In the genomic region with DNA sequence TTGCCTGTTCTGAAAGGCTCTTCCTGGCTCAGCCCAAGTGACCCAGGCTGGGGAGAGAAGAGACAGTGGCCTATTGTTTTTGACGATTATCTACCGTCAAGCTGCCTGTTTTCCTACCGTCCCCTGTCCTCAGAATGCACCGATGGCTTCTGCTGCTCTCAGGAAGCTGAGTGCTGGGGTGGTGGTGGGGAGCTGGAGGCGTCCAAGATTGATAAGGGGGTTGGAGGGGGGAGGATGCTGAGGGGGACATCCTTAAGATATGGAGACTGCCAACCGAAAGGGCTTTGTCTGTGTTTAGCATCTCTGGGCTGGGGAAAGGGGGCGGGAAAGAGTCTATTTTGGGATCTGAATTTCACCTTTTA, we compare ENCODE assay signal across 10 mouse cellular contexts. TPM values are rescaled to one million over a fixed set of nuclear protein-coding genes. Genes with fewer than 3 reads are reported as not detected.
DNase-seq lines count a peak whose midpoint lies in the region; ATAC-seq and TF ChIP-seq lines count a peak whose summit lies in the region.
"Had no signal": no experiment of that assay in that cellular context is flagged by ENCODE, and none has a peak within 500 bp of the region (broad histone marks: within the 10 kb centered on the region; RNA-seq: fewer than 3 reads in every experiment).

No protein-coding gene starts in this region.

- 0 out of 2 replicates have a peak, but pooled peaks cover 3% of the 10 kb centered on the region for H3K27me3 ChIP-seq in kidney, postnatal 0 days (ENCODE audit: insufficient read depth, low read length)
- no peaks in the 10 kb centered on the region; the same call in 1 of the 2 replicates for H3K27me3 ChIP-seq in embryonic facial prominence, embryonic 15.5 days
- peaks cover 10% of the 10 kb centered on the region for H3K27me3 ChIP-seq in intestine, embryonic 14.5 days (replicated peaks; ENCODE audit: control insufficient read depth, insufficient read depth, low read length)
- no peaks in the 10 kb centered on the region for H3K27me3 ChIP-seq in neural tube, embryonic 12.5 days (replicated peaks)

- no peak overlapping the region for H3K4me3 ChIP-seq in kidney, postnatal 0 days (replicated peaks; ENCODE audit: low read depth, low read length)
- peak overlapping the region; percentile 96 for H3K4me3 ChIP-seq in embryonic facial prominence, embryonic 15.5 days (replicated peaks)
- H3K4me3 ChIP-seq in intestine, embryonic 14.5 days (ENCODE audit: low read depth, low read length) = peak overlapping the region; percentile 83; the same call in 1 of the 2 replicates
- peak overlapping the region; percentile 100 for H3K4me3 ChIP-seq in neural tube, embryonic 12.5 days
- H3K4me3 ChIP-seq: gastrocnemius, adult 2 months had no signal

- no peak for ATAC-seq in kidney, postnatal 0 days (replicated peaks; ENCODE audit: low FRiP score, low read depth)
- no peak for ATAC-seq in embryonic facial prominence, embryonic 15.5 days (ENCODE audit: insufficient number of reproducible peaks, low FRiP score, low TSS enrichment, low read depth)
- no peak for ATAC-seq in intestine, embryonic 14.5 days (replicated peaks; ENCODE audit: low FRiP score, low TSS enrichment, low read depth)
- no peak for ATAC-seq in neural tube, embryonic 12.5 days (ENCODE audit: low FRiP score, low read depth)
- ATAC-seq in erythroid progenitor cell, adult 5-6 weeks (replicated peaks; ENCODE audit: low FRiP score, poor library complexity, severe bottlenecking) = no peak

- H3K4me1 ChIP-seq in kidney, postnatal 0 days (replicated peaks; ENCODE audit: insufficient read depth, low read length) = peaks cover 3% of the 10 kb centered on the region; the same call in 1 of the 2 replicates
- peaks cover 71% of the 10 kb centered on the region for H3K4me1 ChIP-seq in embryonic facial prominence, embryonic 15.5 days
- peaks cover 46% of the 10 kb centered on the region for H3K4me1 ChIP-seq in intestine, embryonic 14.5 days (replicated peaks; ENCODE audit: control insufficient read depth, insufficient read depth, low read length)
- peaks cover 68% of the 10 kb centered on the region for H3K4me1 ChIP-seq in neural tube, embryonic 12.5 days

- H3K36me3 ChIP-seq in kidney, postnatal 0 days (ENCODE audit: insufficient read depth, low read length) = no peaks in the 10 kb centered on the region
- no peaks in the 10 kb centered on the region for H3K36me3 ChIP-seq in embryonic facial prominence, embryonic 15.5 days
- H3K36me3 ChIP-seq in intestine, embryonic 14.5 days (ENCODE audit: control insufficient read depth, insufficient read depth, low read length) = peaks cover 19% of the 10 kb centered on the region
- H3K36me3 ChIP-seq in neural tube, embryonic 12.5 days = peaks cover 33% of the 10 kb centered on the region

- H3K9ac ChIP-seq in kidney, postnatal 0 days (ENCODE audit: low read depth, low read length) = no peak overlapping the region
- H3K9ac ChIP-seq in embryonic facial prominence, embryonic 15.5 days = no peak overlapping the region
- H3K9ac ChIP-seq in intestine, embryonic 14.5 days (ENCODE audit: low read length) = peak overlapping the region; percentile 11; the same call in 1 of the 2 replicates
- H3K9ac ChIP-seq in neural tube, embryonic 12.5 days = peak overlapping the region; percentile 100

- peak overlapping the region; percentile 96; the same call in 1 of the 2 replicates for H3K4me2 ChIP-seq in kidney, postnatal 0 days (ENCODE audit: low read length)
- H3K4me2 ChIP-seq in embryonic facial prominence, embryonic 15.5 days (replicated peaks) = peak overlapping the region; percentile 89
- peak overlapping the region; percentile 69 for H3K4me2 ChIP-seq in intestine, embryonic 14.5 days (ENCODE audit: low read length)
- H3K4me2 ChIP-seq in neural tube, embryonic 12.5 days (replicated peaks) = peak overlapping the region; percentile 81

- no peak for TF ChIP-seq CTCF in kidney, postnatal 0 days (IDR thresholded peaks at IDR 0.05; ENCODE audit: low read depth)

- no peak for DNase-seq in kidney, postnatal 0 days (ENCODE audit: low spot score)
- DNase-seq in kidney, postnatal 14 days = no peak
- DNase-seq in intestine, embryonic 14.5 days (ENCODE audit: low spot score) = no peak
- no peak for DNase-seq in gastrocnemius, adult 18-20 months (ENCODE audit: low spot score)
- no peak for DNase-seq in cerebellum, adult 9-10 months
- DNase-seq: adrenal gland, adult 8-10 months; gastrocnemius, adult 2 months had no signal

- H3K27ac ChIP-seq in kidney, postnatal 0 days = no peak overlapping the region
- peak overlapping the region; percentile 39; the same call in 1 of the 2 replicates for H3K27ac ChIP-seq in embryonic facial prominence, embryonic 15.5 days (replicated peaks)
- 0 out of 2 replicates have a peak overlapping the region, but pooled peaks have one; percentile 6 for H3K27ac ChIP-seq in intestine, embryonic 14.5 days (ENCODE audit: low read depth)
- peak overlapping the region; percentile 99 for H3K27ac ChIP-seq in neural tube, embryonic 12.5 days
- H3K27ac ChIP-seq: gastrocnemius, adult 2 months had no signal

- WGBS in kidney, postnatal 0 days = 36% methylated on average over 7 of the region's 7 CpGs
- WGBS in embryonic facial prominence, embryonic 15.5 days = 25% methylated on average over 7 of the region's 7 CpGs
- WGBS in intestine, embryonic 14.5 days = 32% methylated on average over 7 of the region's 7 CpGs
- 17% methylated on average over 7 of the region's 7 CpGs for WGBS in neural tube, embryonic 12.5 days

- H3K9me3 ChIP-seq in kidney, postnatal 0 days (replicated peaks; ENCODE audit: low read length) = no peaks in the 10 kb centered on the region
- no peaks in the 10 kb centered on the region for H3K9me3 ChIP-seq in embryonic facial prominence, embryonic 15.5 days (replicated peaks)
- H3K9me3 ChIP-seq in intestine, embryonic 14.5 days (ENCODE audit: control insufficient read depth, low read length) = no peaks in the 10 kb centered on the region
- H3K9me3 ChIP-seq in neural tube, embryonic 12.5 days = no peaks in the 10 kb centered on the region

RNA-seq across cellular contexts. Expression of a gene that starts 2.5 kb away (rescaled TPM):
- polyA plus RNA-seq in kidney, postnatal 0 days (2015; fragmentation: Nextera tagmentation; extraction: Ambion mirVana) = 12.4 and 13.3 TPM in 2 replicates
- polyA plus RNA-seq in embryonic facial prominence, embryonic 15.5 days (2015; fragmentation: Nextera tagmentation; extraction: Ambion mirVana) = 14.1 and 19.1 TPM in 2 replicates
- polyA plus RNA-seq in intestine, embryonic 14.5 days (2014; fragmentation: Nextera tagmentation; extraction: Ambion mirVana) = 16.0 and 16.5 TPM in 2 replicates
- polyA plus RNA-seq in neural tube, embryonic 12.5 days (2016; fragmentation: Nextera tagmentation; extraction: Ambion mirVana) = 122 and 129 TPM in 2 replicates
- under 1 TPM in 1 of 2 experiments, not detected in 1; 0.57 TPM for total RNA-seq in gastrocnemius, adult 18-20 months (2021)
- not detected in 2 replicates for total RNA-seq in erythroid progenitor cell, adult 5-6 weeks (2015; ENCODE audit: low replicate concordance)
- total RNA-seq in erythroid progenitor cell, adult 5-6 weeks (2017; ENCODE audit: low replicate concordance) = not detected in 2 replicates

RNA-seq across cellular contexts. Expression of a gene that starts 34.2 kb away (rescaled TPM):
- polyA plus RNA-seq in kidney, postnatal 0 days (2015; fragmentation: Nextera tagmentation; extraction: Ambion mirVana) = 0.97 and 0.98 TPM in 2 replicates
- polyA plus RNA-seq in embryonic facial prominence, embryonic 15.5 days (2015; fragmentation: Nextera tagmentation; extraction: Ambion mirVana) = not detected in 2 replicates
- 5.0 and 6.3 TPM in 2 replicates for polyA plus RNA-seq in intestine, embryonic 14.5 days (2014; fragmentation: Nextera tagmentation; extraction: Ambion mirVana)
- polyA plus RNA-seq in neural tube, embryonic 12.5 days (2016; fragmentation: Nextera tagmentation; extraction: Ambion mirVana) = not detected in 2 replicates
- total RNA-seq in gastrocnemius, adult 18-20 months (2021) = not detected
- total RNA-seq in erythroid progenitor cell, adult 5-6 weeks (2015; ENCODE audit: low replicate concordance) = not detected in 2 replicates
- total RNA-seq in erythroid progenitor cell, adult 5-6 weeks (2017; ENCODE audit: low replicate concordance) = not detected in 2 replicates
- total RNA-seq: gastrocnemius, adult 2 months had no signal

RNA-seq across cellular contexts. Expression of a gene that starts 52.6 kb away (rescaled TPM):
- polyA plus RNA-seq in kidney, postnatal 0 days (2015; fragmentation: Nextera tagmentation; extraction: Ambion mirVana) = 19.6 and 20.2 TPM in 2 replicates
- polyA plus RNA-seq in embryonic facial prominence, embryonic 15.5 days (2015; fragmentation: Nextera tagmentation; extraction: Ambion mirVana) = 29.2 and 32.8 TPM in 2 replicates
- 15.2 and 21.5 TPM in 2 replicates for polyA plus RNA-seq in intestine, embryonic 14.5 days (2014; fragmentation: Nextera tagmentation; extraction: Ambion mirVana)
- 23.8 and 24.9 TPM in 2 replicates for polyA plus RNA-seq in neural tube, embryonic 12.5 days (2016; fragmentation: Nextera tagmentation; extraction: Ambion mirVana)
- 10 to 100 TPM; 14.8 to 16.5 TPM for total RNA-seq in gastrocnemius, adult 18-20 months (2021)
- 1.8 TPM in 1 of 2 replicates, not detected in the other for total RNA-seq in erythroid progenitor cell, adult 5-6 weeks (2015; ENCODE audit: low replicate concordance)
- total RNA-seq in erythroid progenitor cell, adult 5-6 weeks (2017; ENCODE audit: low replicate concordance) = 3.3 TPM in 1 of 2 replicates, not detected in the other

Comparison
In these comparisons a context has a peak if more than half of its experiments do, and no peak if none do; other contexts are left out.
1. H3K9ac ChIP-seq: peak in intestine, embryonic 14.5 days (single experiment) and neural tube, embryonic 12.5 days (single experiment); none in kidney, postnatal 0 days (single experiment) and embryonic facial prominence, embryonic 15.5 days (single experiment).
2. Peak in every context shown above with its lines, with median percentiles within 50 percentile points of each other: H3K4me2 ChIP-seq.